Mouse (Mus musculus): Measurements from ENCODE around the gene Tgfbr3. TPM values are rescaled to one million over a fixed set of nuclear protein-coding genes. Genes with fewer than 3 reads are reported as not detected.

Gene Tgfbr3
- polyA plus RNA-seq, 1 experiment: 0.13 TPM

GRCm38 (mm10) chr5:107087829-107088808 is 201.3 kb downstream of the Tgfbr3 start:
- no peak for TF ChIP-seq GATA1 (IDR thresholded peaks at IDR 0.05; ENCODE audit: low read length)

GRCm38 (mm10) chr5:107087291-107087690 is 202.1 kb downstream of the Tgfbr3 start:
- TF ChIP-seq GATA1 (IDR thresholded peaks at IDR 0.05; ENCODE audit: low read length): no peak

- TF ChIP-seq GATA1 (IDR thresholded peaks at IDR 0.05; ENCODE audit: low read length): no peak
Measured at GRCm38 (mm10) chr5:107086166-107086565, 203.3 kb downstream of the Tgfbr3 start.

GRCm38 (mm10) chr5:107084431-107084830 is 205.0 kb downstream of the Tgfbr3 start:
- TF ChIP-seq GATA1 (IDR thresholded peaks at IDR 0.05; ENCODE audit: low read length): no peak

GRCm38 (mm10) chr5:107082011-107082410 is 207.4 kb downstream of the Tgfbr3 start:
- TF ChIP-seq GATA1 (IDR thresholded peaks at IDR 0.05; ENCODE audit: low read length): no peak

GRCm38 (mm10) chr5:107080986-107081624 is 208.3 kb downstream of the Tgfbr3 start:
- no peak for TF ChIP-seq GATA1 (IDR thresholded peaks at IDR 0.05; ENCODE audit: low read length)

- no peak for TF ChIP-seq GATA1 (IDR thresholded peaks at IDR 0.05; ENCODE audit: low read length)
Measured at GRCm38 (mm10) chr5:107079920-107080319, 209.5 kb downstream of the Tgfbr3 start.

- TF ChIP-seq GATA1 (IDR thresholded peaks at IDR 0.05; ENCODE audit: low read length): no peak
Measured at GRCm38 (mm10) chr5:107079146-107079638, 210.2 kb downstream of the Tgfbr3 start.

- TF ChIP-seq GATA1 (IDR thresholded peaks at IDR 0.05; ENCODE audit: low read length): no peak
Measured at GRCm38 (mm10) chr5:107078361-107078760, 211.1 kb downstream of the Tgfbr3 start.

GRCm38 (mm10) chr5:107077900-107078299 is 211.5 kb downstream of the Tgfbr3 start:
- TF ChIP-seq GATA1 (IDR thresholded peaks at IDR 0.05; ENCODE audit: low read length): no peak

GRCm38 (mm10) chr5:107074980-107075583 is 214.3 kb downstream of the Tgfbr3 start:
- TF ChIP-seq GATA1 (IDR thresholded peaks at IDR 0.05; ENCODE audit: low read length): no peak

- TF ChIP-seq GATA1 (IDR thresholded peaks at IDR 0.05; ENCODE audit: low read length): no peak
Measured at GRCm38 (mm10) chr5:107074350-107074749, 215.1 kb downstream of the Tgfbr3 start.

- TF ChIP-seq GATA1 (IDR thresholded peaks at IDR 0.05; ENCODE audit: low read length): no peak
Measured at GRCm38 (mm10) chr5:107073536-107073935, 215.9 kb downstream of the Tgfbr3 start.

GRCm38 (mm10) chr5:107068146-107068545 is 221.3 kb downstream of the Tgfbr3 start:
- no peak for TF ChIP-seq GATA1 (IDR thresholded peaks at IDR 0.05; ENCODE audit: low read length)

GRCm38 (mm10) chr5:107067531-107067930 is 221.9 kb downstream of the Tgfbr3 start:
- no peak for TF ChIP-seq GATA1 (IDR thresholded peaks at IDR 0.05; ENCODE audit: low read length)

GRCm38 (mm10) chr5:107064922-107065321 is 224.5 kb downstream of the Tgfbr3 start:
- TF ChIP-seq GATA1 (IDR thresholded peaks at IDR 0.05; ENCODE audit: low read length): no peak
